7 mouse cellular contexts compared by ENCODE assay signal in genomic region chr4:141537226-141537610, GRCm38 (mm10). TPM values are rescaled to one million over a fixed set of nuclear protein-coding genes. Genes with fewer than 3 reads are reported as not detected.
DNase-seq lines count a peak whose midpoint lies in the region; ATAC-seq and TF ChIP-seq lines count a peak whose summit lies in the region.

No protein-coding gene starts in this region.

- no peaks in the 10 kb centered on the region for H3K9me3 ChIP-seq in forebrain, embryonic 11.5 days (ENCODE audit: control insufficient read depth, low read length)
- no peaks in the 10 kb centered on the region for H3K9me3 ChIP-seq in limb, embryonic 14.5 days (ENCODE audit: control insufficient read depth, low read length)
- no peaks in the 10 kb centered on the region for H3K9me3 ChIP-seq in stomach, embryonic 16.5 days (replicated peaks; ENCODE audit: control insufficient read depth, low read length)

- H3K27ac ChIP-seq in spleen, adult 2 months (ENCODE audit: insufficient read depth, low read length) = no peak overlapping the region
- H3K27ac ChIP-seq in forebrain, embryonic 11.5 days (ENCODE audit: low read depth, low read length) = peak overlapping the region; percentile 95
- H3K27ac ChIP-seq in limb, embryonic 14.5 days (replicated peaks; ENCODE audit: low read depth, low read length) = peak overlapping the region; percentile 97
- H3K27ac ChIP-seq in stomach, embryonic 16.5 days (ENCODE audit: low read length) = peak overlapping the region; percentile 99

- no peak for DNase-seq in spleen, adult 2 months (ENCODE audit: low read depth in 1 of 2, low spot score in 2 of 2)
- no peak for DNase-seq in spleen, postnatal 4 days (ENCODE audit: low spot score in 2 of 2)
- DNase-seq in forebrain, embryonic 11.5 days (ENCODE audit: low spot score) = no peak
- peak; percentile 44 for DNase-seq in limb, embryonic 14.5 days (ENCODE audit: low spot score)
- no peak for DNase-seq in frontal cortex, postnatal 25 days (ENCODE audit: low spot score in 2 of 2)
- no peak for DNase-seq in right cerebral cortex, postnatal 36 days (ENCODE audit: low spot score in 2 of 2)

- H3K27me3 ChIP-seq in spleen, adult 2 months (ENCODE audit: control insufficient read depth, insufficient read depth, low read length) = 0 out of 2 replicates have a peak, but pooled peaks cover 3% of the 10 kb centered on the region
- H3K27me3 ChIP-seq in forebrain, embryonic 11.5 days (ENCODE audit: control insufficient read depth, insufficient read depth, low read length) = no peaks in the 10 kb centered on the region
- H3K27me3 ChIP-seq in limb, embryonic 14.5 days (ENCODE audit: control insufficient read depth, insufficient read depth, low read length) = no peaks in the 10 kb centered on the region
- H3K27me3 ChIP-seq in stomach, embryonic 16.5 days (ENCODE audit: control insufficient read depth, insufficient read depth, low read length) = no peaks in the 10 kb centered on the region

- H3K36me3 ChIP-seq in spleen, adult 2 months (ENCODE audit: control insufficient read depth, insufficient read depth, low read length) = no peaks in the 10 kb centered on the region
- no peaks in the 10 kb centered on the region for H3K36me3 ChIP-seq in forebrain, embryonic 11.5 days (ENCODE audit: control insufficient read depth, insufficient read depth, low read length)
- H3K36me3 ChIP-seq in limb, embryonic 14.5 days (ENCODE audit: control insufficient read depth, insufficient read depth, low read length) = no peaks in the 10 kb centered on the region
- no peaks in the 10 kb centered on the region for H3K36me3 ChIP-seq in stomach, embryonic 16.5 days (ENCODE audit: control insufficient read depth, insufficient read depth, low read length)

- ATAC-seq in forebrain, embryonic 11.5 days (replicated peaks; ENCODE audit: low FRiP score) = no peak
- ATAC-seq in limb, embryonic 14.5 days (ENCODE audit: low FRiP score, low read depth) = no peak
- no peak for ATAC-seq in stomach, embryonic 16.5 days (ENCODE audit: insufficient read depth, low FRiP score)

- H3K4me2 ChIP-seq in forebrain, embryonic 11.5 days (ENCODE audit: low read depth, low read length, severe bottlenecking) = peak overlapping the region; percentile 93
- H3K4me2 ChIP-seq in limb, embryonic 14.5 days (replicated peaks; ENCODE audit: low read depth, low read length, severe bottlenecking) = peak overlapping the region; percentile 86
- peak overlapping the region; percentile 73 for H3K4me2 ChIP-seq in stomach, embryonic 16.5 days (ENCODE audit: low read depth, low read length)

- no peak for TF ChIP-seq CTCF in spleen, adult 2 months (IDR thresholded peaks at IDR 0.05; ENCODE audit: extremely low read depth, insufficient read depth, insufficient read length, insufficient replicate concordance)

- under 1% methylated on average over 14 of the region's 14 CpGs for WGBS in spleen, adult 2 months
- under 1% methylated on average over 14 of the region's 14 CpGs for WGBS in forebrain, embryonic 11.5 days
- 1% methylated on average over 14 of the region's 14 CpGs for WGBS in limb, embryonic 14.5 days
- 1% methylated on average over 14 of the region's 14 CpGs for WGBS in stomach, embryonic 16.5 days

- peak overlapping the region; percentile 97 for H3K4me3 ChIP-seq in spleen, adult 2 months (ENCODE audit: extremely low read depth, insufficient read depth, insufficient read length)
- H3K4me3 ChIP-seq in forebrain, embryonic 11.5 days (ENCODE audit: low read depth, low read length) = peak overlapping the region; percentile 100
- peak overlapping the region; percentile 93 for H3K4me3 ChIP-seq in limb, embryonic 14.5 days (replicated peaks; ENCODE audit: low read length)
- H3K4me3 ChIP-seq in stomach, embryonic 16.5 days (replicated peaks; ENCODE audit: low read length) = peak overlapping the region; percentile 91

- peaks cover 8% of the 10 kb centered on the region for H3K4me1 ChIP-seq in spleen, adult 2 months (ENCODE audit: control insufficient read depth, insufficient read depth, insufficient read length)
- peaks cover 2% of the 10 kb centered on the region; the same call in 1 of the 2 replicates for H3K4me1 ChIP-seq in forebrain, embryonic 11.5 days (replicated peaks; ENCODE audit: control insufficient read depth, insufficient read depth, low read length)
- peaks cover 10% of the 10 kb centered on the region; the same call in 1 of the 2 replicates for H3K4me1 ChIP-seq in limb, embryonic 14.5 days (ENCODE audit: control insufficient read depth, insufficient read depth, low read length)
- peaks cover 21% of the 10 kb centered on the region for H3K4me1 ChIP-seq in stomach, embryonic 16.5 days (ENCODE audit: control insufficient read depth, insufficient read depth, low read length)

- peak overlapping the region; percentile 92 for H3K9ac ChIP-seq in forebrain, embryonic 11.5 days (ENCODE audit: low read length)
- peak overlapping the region; percentile 89 for H3K9ac ChIP-seq in limb, embryonic 14.5 days (ENCODE audit: low read depth, low read length, severe bottlenecking)
- H3K9ac ChIP-seq in stomach, embryonic 16.5 days (ENCODE audit: low read length) = peak overlapping the region; percentile 96

- TF ChIP-seq POLR2A in spleen, adult 2 months (IDR thresholded peaks at IDR 0.05; ENCODE audit: low read depth, low read length) = no peak
- TF ChIP-seq POLR2A in limb, embryonic 14.5 days (IDR thresholded peaks at IDR 0.05; ENCODE audit: borderline replicate concordance, extremely low read depth, insufficient read depth, insufficient read length) = no peak

RNA-seq across cellular contexts. Expression of gene Spen, which starts 1.2 kb away (rescaled TPM):
- polyA plus RNA-seq in spleen, adult 2 months (2012; rRNA removed) = 28.2 and 34.1 TPM in 2 replicates
- 17.1 and 19.2 TPM in 2 replicates for polyA plus RNA-seq in forebrain, embryonic 11.5 days (2014; fragmentation: Nextera tagmentation; extraction: Ambion mirVana)
- polyA plus RNA-seq in limb, embryonic 14.5 days (2012; rRNA removed) = 15.9 and 16.2 TPM in 2 replicates
- 12.2 and 13.1 TPM in 2 replicates for polyA plus RNA-seq in limb, embryonic 14.5 days (2014; fragmentation: Nextera tagmentation; extraction: Ambion mirVana)
- polyA plus RNA-seq in stomach, embryonic 16.5 days (2015; fragmentation: Nextera tagmentation; extraction: Ambion mirVana) = 6.2 and 7.2 TPM in 2 replicates
